Mouse (Mus musculus): Measurements from ENCODE around the gene Gdpd3. TPM values are rescaled to one million over a fixed set of nuclear protein-coding genes. Genes with fewer than 3 reads are reported as not detected.

Gdpd3 gene
- total and polyA plus RNA-seq, 3 experiments: 1.3 to 1.6 (median 1.5) TPM

GRCm38 (mm10) chr7:126807405-126807804, 41.3 kb downstream of the Gdpd3 start:
- TF ChIP-seq POLR2A (IDR thresholded peaks at IDR 0.05; ENCODE audit: low read depth, low read length): no peak
- no peak for TF ChIP-seq RCOR1 (conservative IDR thresholded peaks at IDR 0.05; ENCODE audit: low read depth, low read length)
- no peak for TF ChIP-seq UBTF (IDR thresholded peaks at IDR 0.05; ENCODE audit: low read depth, low read length)
- no peak for TF ChIP-seq JUN (IDR thresholded peaks at IDR 0.05; ENCODE audit: insufficient read depth, low read depth, low read length)
- no peak for TF ChIP-seq CHD1 (IDR thresholded peaks at IDR 0.05; ENCODE audit: low read depth, low read length)
- no peak for TF ChIP-seq IRF4 (IDR thresholded peaks at IDR 0.05; ENCODE audit: low read depth, low read length)
- TF ChIP-seq MEF2A (IDR thresholded peaks at IDR 0.05; ENCODE audit: borderline replicate concordance, low read depth, low read length): no peak
- no peak for TF ChIP-seq RAD21 (IDR thresholded peaks at IDR 0.05; ENCODE audit: low read depth, low read length)
- Histone ChIP-seq H3K4me3 (replicated peaks in 1 of 3; ENCODE audit: low read depth in 2 of 3, low read length in 2 of 3, poor library complexity in 1 of 3) (no peak overlapping the region), H3K27ac (ENCODE audit: insufficient read depth, low read depth) (no peak overlapping the region), H3K9ac (ENCODE audit: insufficient read depth, low read depth) (no peak overlapping the region), H3K9me3 (replicated peaks; ENCODE audit: low read length) (peaks cover 4% of the 10 kb centered on the region), H3K4me2 (ENCODE audit: insufficient read depth, low read depth, poor library complexity, severe bottlenecking) (no peak overlapping the region), H3K36me3 (replicated peaks in 1 of 2; ENCODE audit: control insufficient read depth in 1 of 2, insufficient read depth in 1 of 2, low read length in 1 of 2) (peaks cover 0 to 2% of the 10 kb centered on the region in 2 experiments), H3K4me1 (ENCODE audit: control insufficient read depth in 1 of 2, insufficient read depth in 2 of 2) (peaks cover under 1 to 14% of the 10 kb centered on the region in 2 experiments; a peak in 2 of 4 replicates), H3K79me2 (replicated peaks; ENCODE audit: control insufficient read depth, extremely low read depth, insufficient read depth, poor library complexity, severe bottlenecking) (no peaks in the 10 kb centered on the region), H3K27me3 (replicated peaks) (no peaks in the 10 kb centered on the region)
- DNase-seq (ENCODE audit: extremely low read depth): no peak
- dilution Hi-C loops (cut with MboI; ENCODE audit: extremely low pct_ligation_motif_present, extremely low pct_unique_long_range_greater_than_20kb, low sequenced_read_pairs) (no loop called here), in situ Hi-C loops (cut with MboI; ENCODE audit: low pct_ligation_motif_present, low pct_unique_long_range_greater_than_20kb, low sequenced_read_pairs) (no loop called here)

GRCm38 (mm10) chr7:126808703-126809455, 42.7 kb downstream of the Gdpd3 start:
- TF ChIP-seq ZC3H11A (IDR thresholded peaks at IDR 0.05; ENCODE audit: low read depth, low read length): no peak
- no peak for TF ChIP-seq BHLHE40 (IDR thresholded peaks at IDR 0.05; ENCODE audit: low read depth, low read length)
- peak; percentile 89 for TF ChIP-seq MXI1 (IDR thresholded peaks at IDR 0.05; ENCODE audit: low read depth, low read length)
- 0 out of 2 replicates have a peak, but pooled peaks have one; percentile 14 for TF ChIP-seq MAFK (IDR thresholded peaks at IDR 0.05; ENCODE audit: insufficient replicate concordance, low read length)
- TF ChIP-seq E2F4 (IDR thresholded peaks at IDR 0.05; ENCODE audit: insufficient replicate concordance, low read depth, low read length): 0 out of 2 replicates have a peak, but pooled peaks have one; percentile 42
- TF ChIP-seq ETS1 (conservative IDR thresholded peaks at IDR 0.05; ENCODE audit: low read depth, low read length): no peak
- peak; percentile 44; the same call in 1 of the 2 replicates for TF ChIP-seq POLR2A (IDR thresholded peaks at IDR 0.05; ENCODE audit: low read depth, low read length)
- peak; percentile 69 for TF ChIP-seq HCFC1 (IDR thresholded peaks at IDR 0.05; ENCODE audit: low read depth, low read length)
- TF ChIP-seq IRF4 (IDR thresholded peaks at IDR 0.05; ENCODE audit: low read depth, low read length): no peak
- peak; percentile 55; the same call in 1 of the 2 replicates for TF ChIP-seq SIN3A (IDR thresholded peaks at IDR 0.05; ENCODE audit: low read length)
- DNase-seq (ENCODE audit: extremely low read depth): peak; percentile 47
- in situ Hi-C loops (cut with MboI; ENCODE audit: low pct_ligation_motif_present, low pct_unique_long_range_greater_than_20kb, low sequenced_read_pairs): no loop called here
- Histone ChIP-seq H3K79me2 (replicated peaks; ENCODE audit: control insufficient read depth, extremely low read depth, insufficient read depth, poor library complexity, severe bottlenecking) (no peaks in the 10 kb centered on the region), H3K36me3 (replicated peaks in 1 of 2; ENCODE audit: control insufficient read depth in 1 of 2, insufficient read depth in 1 of 2, low read length in 1 of 2) (no peaks in the 10 kb centered on the region), H3K27me3 (replicated peaks) (no peaks in the 10 kb centered on the region), H3K4me3 (replicated peaks in 1 of 3; ENCODE audit: low read depth in 2 of 3, low read length in 2 of 3, poor library complexity in 1 of 3) (peak overlapping the region; percentile 32 to 52 (median 49)), H3K4me2 (ENCODE audit: insufficient read depth, low read depth, poor library complexity, severe bottlenecking) (peak overlapping the region; percentile 27; the same call in 1 of the 2 replicates), H3K4me1 (ENCODE audit: control insufficient read depth in 1 of 2, insufficient read depth in 2 of 2) (peaks cover 3 to 14% of the 10 kb centered on the region in 2 experiments; a peak in 3 of 4 replicates), H3K27ac (ENCODE audit: insufficient read depth, low read depth) (no peak overlapping the region), H3K9me3 (replicated peaks; ENCODE audit: low read length) (peaks cover 4% of the 10 kb centered on the region), H3K9ac (ENCODE audit: insufficient read depth, low read depth) (peak overlapping the region; percentile 24; the same call in 1 of the 2 replicates)
- dilution Hi-C loops (cut with MboI; ENCODE audit: extremely low pct_ligation_motif_present, extremely low pct_unique_long_range_greater_than_20kb, low sequenced_read_pairs): no loop called here

Measured in CH12.LX (cell line).